Mouse (Mus musculus) spleen, adult 2 months (tissue): ENCODE data around the gene Atoh8.

Experiments used
- CTCF ChIP-seq: fragments of 200-500 bp; IDR thresholded peaks from 2 replicates; pipeline ENCODE4 v1.5.1; 2011; ENCODE audit warnings: mild to moderate bottlenecking, inconsistent platforms; ENCODE audit not compliant: insufficient read depth, insufficient read length, insufficient replicate concordance; ENCODE audit errors: extremely low read depth
- POLR2A ChIP-seq: fragments of 200-500 bp; IDR thresholded peaks from 2 replicates; pipeline ENCODE4 v1.6.1; 2011; ENCODE audit warnings: low read depth, low read length, inconsistent platforms

- TF ChIP-seq POLR2A, result no peak
- no peak for TF ChIP-seq CTCF
Measured at GRCm38 (mm10) chr6:72210823-72211222, 24.6 kb downstream of the Atoh8 start.
